Mouse (Mus musculus): ENCODE measurements around the gene Grk1. TPM values are rescaled to one million over a fixed set of nuclear protein-coding genes. Genes with fewer than 3 reads are reported as not detected.

Grk1 gene
- polyA plus RNA-seq, 1 experiment = not detected

DNA sequence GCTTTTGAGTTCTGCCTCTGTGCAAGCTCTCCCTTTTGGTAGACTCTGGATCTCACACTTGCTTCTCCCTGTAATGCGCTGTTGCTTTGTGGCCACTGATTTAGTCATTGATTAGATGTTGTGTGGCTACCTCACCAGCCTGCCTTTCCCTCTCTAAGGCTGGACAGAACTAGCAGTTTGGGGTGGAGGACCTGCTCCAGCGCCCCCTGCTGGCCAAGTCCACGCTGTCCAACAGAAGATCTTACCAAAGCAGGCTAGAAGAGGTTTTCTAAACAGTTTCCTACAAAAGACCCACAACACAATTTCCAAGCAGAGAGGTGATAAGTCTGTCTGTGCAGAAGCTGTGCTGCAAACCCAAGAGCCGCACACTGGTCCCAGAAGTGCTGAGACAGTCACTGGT, 57.0 kb downstream of the Grk1 start:
- H3K36me3 ChIP-seq (ENCODE audit: control insufficient read depth) = no peaks in the 10 kb centered on the region
- TF ChIP-seq GATA1 (IDR thresholded peaks at IDR 0.05; ENCODE audit: low read length) (no peak), TAL1 (IDR thresholded peaks at IDR 0.05; ENCODE audit: low read length) (no peak)
- no peaks in the 10 kb centered on the region for H3K4me1 ChIP-seq (ENCODE audit: control insufficient read depth)
- H3K9me3 ChIP-seq (ENCODE audit: control insufficient read depth, low read length) = no peaks in the 10 kb centered on the region
- no peak overlapping the region for H3K4me3 ChIP-seq (replicated peaks)
- no peaks in the 10 kb centered on the region for H3K27me3 ChIP-seq (ENCODE audit: control insufficient read depth)

GRCm38 (mm10) chr8:13462392-13462791, 57.5 kb downstream of the Grk1 start:
- Histone ChIP-seq H3K36me3 (ENCODE audit: control insufficient read depth) (no peaks in the 10 kb centered on the region), H3K4me1 (ENCODE audit: control insufficient read depth) (no peaks in the 10 kb centered on the region), H3K4me3 (replicated peaks) (no peak overlapping the region), H3K9me3 (ENCODE audit: control insufficient read depth, low read length) (no peaks in the 10 kb centered on the region), H3K27me3 (ENCODE audit: control insufficient read depth) (no peaks in the 10 kb centered on the region)
- TF ChIP-seq TAL1 (IDR thresholded peaks at IDR 0.05; ENCODE audit: low read length) (no peak), GATA1 (IDR thresholded peaks at IDR 0.05; ENCODE audit: low read length) (no peak)

- Histone ChIP-seq H3K36me3 (ENCODE audit: control insufficient read depth) (no peaks in the 10 kb centered on the region), H3K4me1 (ENCODE audit: control insufficient read depth) (no peaks in the 10 kb centered on the region), H3K9me3 (ENCODE audit: control insufficient read depth, low read length) (no peaks in the 10 kb centered on the region), H3K4me3 (replicated peaks) (no peak overlapping the region), H3K27me3 (ENCODE audit: control insufficient read depth) (no peaks in the 10 kb centered on the region)
- TF ChIP-seq GATA1 (IDR thresholded peaks at IDR 0.05; ENCODE audit: low read length) (no peak), TAL1 (IDR thresholded peaks at IDR 0.05; ENCODE audit: low read length) (no peak)
These were observed 60.4 kb downstream of the Grk1 start for GRCm38 (mm10) chr8:13465324-13465723.

GRCm38 (mm10) chr8:13466989-13467388, 62.1 kb downstream of the Grk1 start:
- no peaks in the 10 kb centered on the region for H3K4me1 ChIP-seq (ENCODE audit: control insufficient read depth)
- H3K36me3 ChIP-seq (ENCODE audit: control insufficient read depth) = no peaks in the 10 kb centered on the region
- TF ChIP-seq TAL1 (IDR thresholded peaks at IDR 0.05; ENCODE audit: low read length) = no peak
- no peak for TF ChIP-seq GATA1 (IDR thresholded peaks at IDR 0.05; ENCODE audit: low read length)
- no peaks in the 10 kb centered on the region for H3K27me3 ChIP-seq (ENCODE audit: control insufficient read depth)
- H3K9me3 ChIP-seq (ENCODE audit: control insufficient read depth, low read length) = no peaks in the 10 kb centered on the region
- no peak overlapping the region for H3K4me3 ChIP-seq (replicated peaks)

GRCm38 (mm10) chr8:13468737-13469136, 63.9 kb downstream of the Grk1 start:
- no peak for TF ChIP-seq GATA1 (IDR thresholded peaks at IDR 0.05; ENCODE audit: low read length)
- no peak for TF ChIP-seq TAL1 (IDR thresholded peaks at IDR 0.05; ENCODE audit: low read length)
- Histone ChIP-seq H3K27me3 (ENCODE audit: control insufficient read depth) (no peaks in the 10 kb centered on the region), H3K9me3 (ENCODE audit: control insufficient read depth, low read length) (no peaks in the 10 kb centered on the region), H3K36me3 (ENCODE audit: control insufficient read depth) (no peaks in the 10 kb centered on the region), H3K4me3 (replicated peaks) (no peak overlapping the region), H3K4me1 (ENCODE audit: control insufficient read depth) (no peaks in the 10 kb centered on the region)

DNA sequence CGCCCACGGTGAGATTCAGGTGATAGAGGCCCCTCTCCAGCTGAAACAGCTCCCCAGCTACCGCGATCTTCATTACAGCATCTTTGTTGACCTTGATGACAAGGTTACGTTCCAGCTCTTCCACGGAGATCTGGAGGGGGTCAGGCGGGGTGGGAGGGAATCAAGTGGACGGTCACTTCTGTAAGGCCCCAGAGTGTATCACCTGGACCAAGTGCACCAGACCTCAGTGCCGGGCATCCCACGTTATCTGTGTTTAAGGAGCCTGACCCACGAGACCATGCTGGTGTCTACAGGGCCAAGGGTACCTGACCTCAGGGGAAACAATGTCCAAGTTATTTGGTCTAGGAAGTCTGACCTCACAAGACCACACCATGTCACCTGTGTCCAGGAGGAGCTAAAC, 66.6 kb downstream of the Grk1 start:
- no peaks in the 10 kb centered on the region for H3K36me3 ChIP-seq (ENCODE audit: control insufficient read depth)
- H3K4me1 ChIP-seq (ENCODE audit: control insufficient read depth) = no peaks in the 10 kb centered on the region
- no peak overlapping the region for H3K4me3 ChIP-seq (replicated peaks)
- no peaks in the 10 kb centered on the region for H3K9me3 ChIP-seq (ENCODE audit: control insufficient read depth, low read length)
- H3K27me3 ChIP-seq (ENCODE audit: control insufficient read depth) = no peaks in the 10 kb centered on the region
- TF ChIP-seq GATA1 (IDR thresholded peaks at IDR 0.05; ENCODE audit: low read length) (no peak), TAL1 (IDR thresholded peaks at IDR 0.05; ENCODE audit: low read length) (no peak)

Other genes starting within 250 kb of the Grk1 start
- 11.0 and 19.7 TPM in 2 replicates for gene Lamp1, start 245.9 kb upstream of the Grk1 start, polyA plus RNA-seq (2012)
- 1.5 and 2.9 TPM in 2 replicates for gene Grtp1, start 204.5 kb upstream of the Grk1 start, polyA plus RNA-seq (2012)
- gene Adprhl1, start 150.9 kb upstream of the Grk1 start, polyA plus RNA-seq (2012) = not detected in 2 replicates
- gene Dcun1d2, start 117.0 kb upstream of the Grk1 start, polyA plus RNA-seq (2012) = 0.21 and 0.34 TPM in 2 replicates
- 0.45 and 0.50 TPM in 2 replicates for gene Tmco3, start 116.9 kb upstream of the Grk1 start, polyA plus RNA-seq (2012)
- gene Tfdp1, start 66.3 kb upstream of the Grk1 start, polyA plus RNA-seq (2012) = 1.4 and 2.2 TPM in 2 replicates
- not detected in 2 replicates for gene Atp4b, start 8.3 kb upstream of the Grk1 start, polyA plus RNA-seq (2012)
- gene Tmem255b, start 30.1 kb downstream of the Grk1 start, polyA plus RNA-seq (2012) = not detected in 2 replicates
- gene Gas6, start 89.4 kb downstream of the Grk1 start, polyA plus RNA-seq (2012) = 0.04 and 0.07 TPM in 2 replicates
- gene 1700029H14Rik, start 157.4 kb downstream of the Grk1 start, polyA plus RNA-seq (2012) = not detected in 2 replicates

Measured in erythroblast, embryonic 14.5 days (primary cell).